Mouse (Mus musculus): ENCODE data around the gene Tbc1d9b.

The Tbc1d9b gene

DNA sequence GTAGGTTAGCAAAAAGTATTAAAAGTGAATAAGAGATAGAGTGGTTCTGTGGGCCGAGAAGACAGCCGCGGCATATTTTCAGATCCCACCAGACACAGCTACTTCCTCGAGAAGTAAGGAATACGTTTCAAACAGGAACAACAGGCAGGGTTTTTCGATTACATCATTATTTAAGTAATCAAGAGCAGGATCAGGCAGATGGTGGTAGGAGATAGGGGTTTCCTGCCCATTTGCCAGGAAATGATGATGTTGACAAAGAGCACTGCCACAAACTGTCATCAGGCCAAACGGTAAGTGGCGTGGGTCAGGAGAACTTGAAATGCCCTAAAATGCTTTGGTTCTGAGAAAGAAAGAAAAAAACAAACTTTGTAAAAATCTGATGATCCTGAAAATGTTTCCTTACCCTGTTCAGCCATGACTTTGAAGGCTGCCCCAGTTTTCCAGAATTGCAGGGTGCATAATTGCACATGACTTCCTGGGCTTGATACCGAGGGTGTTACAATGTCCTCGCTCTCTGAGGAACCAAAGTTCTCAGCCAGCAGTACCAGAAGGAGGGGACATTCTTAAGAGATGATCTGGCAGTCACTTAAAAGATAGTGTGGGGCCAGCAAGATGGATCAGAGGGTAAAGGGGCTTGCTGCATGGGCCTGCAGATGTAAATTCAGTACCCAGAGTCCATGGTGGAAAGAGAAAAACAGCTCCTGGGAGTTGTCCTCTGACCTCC lies 3.1 kb downstream of the Tbc1d9b start:
- DNase-seq (ENCODE audit: low read depth in 1 of 2, low spot score in 2 of 2) = no peak

DNA sequence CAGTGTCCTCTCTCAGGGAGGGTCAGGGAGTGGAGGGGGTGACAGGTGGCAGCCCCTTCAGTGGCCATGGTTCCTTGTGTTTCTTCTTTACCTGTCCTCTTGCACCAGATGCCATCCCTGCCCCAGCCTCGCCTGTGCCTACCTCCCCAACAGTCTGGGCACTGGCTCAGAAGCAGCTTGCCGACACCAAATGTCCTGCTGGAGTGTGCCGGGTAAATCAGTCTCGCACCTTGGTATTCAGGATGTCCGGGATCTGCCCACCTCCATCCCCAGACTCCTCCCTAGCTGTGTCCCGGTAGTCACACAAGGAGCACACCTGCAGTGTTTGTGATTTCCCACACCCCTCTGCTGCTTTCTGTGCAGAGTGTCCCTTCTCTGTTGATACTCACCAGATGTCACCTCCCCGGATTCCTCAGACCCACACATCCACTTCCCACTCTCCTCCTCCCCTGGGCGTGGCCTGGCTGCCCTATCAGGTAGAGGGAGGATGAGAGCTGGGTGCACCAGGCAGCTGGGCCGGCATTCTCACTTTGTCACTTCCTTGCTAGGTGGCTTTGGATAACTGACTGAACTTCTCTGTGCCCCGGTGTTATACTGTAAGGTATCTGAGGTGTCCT lies 7.1 kb downstream of the Tbc1d9b start:
- DNase-seq (ENCODE audit: low read depth in 1 of 2, low spot score in 2 of 2) = no peak

- DNase-seq (ENCODE audit: low read depth in 1 of 2, low spot score in 2 of 2) = no peak
Observed at GRCm38 (mm10) chr11:50139571-50139970, 8.4 kb downstream of the Tbc1d9b start.

DNA sequence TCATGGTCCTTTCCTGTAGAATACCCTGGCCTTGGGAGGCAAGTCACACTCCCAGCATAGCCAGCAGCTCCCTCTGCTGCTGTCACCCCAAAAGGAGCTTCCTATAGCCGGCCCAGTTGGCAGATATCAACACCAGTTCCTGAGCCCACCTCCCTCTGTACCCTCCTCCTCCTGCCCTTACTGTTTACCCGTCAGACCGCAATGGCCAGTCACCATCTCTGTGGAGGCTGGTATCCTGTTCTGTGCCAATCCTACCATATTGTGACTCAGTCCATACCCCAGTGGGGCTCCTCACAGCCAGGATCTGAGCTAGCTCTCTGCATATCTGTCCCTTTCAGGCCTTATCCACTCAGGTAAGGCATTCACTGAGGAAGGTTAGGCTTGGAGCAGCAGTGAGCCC lies 14.3 kb downstream of the Tbc1d9b start:
- no peak for DNase-seq (ENCODE audit: low read depth in 1 of 2, low spot score in 2 of 2)

DNA sequence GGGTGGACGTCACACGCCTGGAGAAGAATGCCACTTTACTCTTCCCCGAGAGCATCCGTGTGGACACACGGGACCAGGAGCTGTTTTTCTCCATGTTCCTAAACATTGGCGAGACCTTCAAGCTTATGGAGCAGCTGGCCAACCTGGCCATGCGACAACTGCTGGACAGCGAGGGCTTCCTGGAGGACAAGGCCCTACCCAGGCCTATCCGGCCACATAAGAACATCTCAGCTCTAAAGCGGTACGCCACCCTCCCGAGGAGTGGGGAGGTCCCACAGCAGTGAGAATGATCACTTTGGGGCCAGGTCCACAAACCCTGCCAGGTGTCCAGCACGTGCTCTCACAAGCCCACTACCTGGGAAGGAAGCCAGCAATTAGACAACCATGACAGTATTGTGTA lies 14.9 kb downstream of the Tbc1d9b start:
- no peak for DNase-seq (ENCODE audit: low read depth in 1 of 2, low spot score in 2 of 2)

GRCm38 (mm10) chr11:50147267-50147957 lies 16.2 kb downstream of the Tbc1d9b start:
- no peak for DNase-seq (ENCODE audit: low read depth in 1 of 2, low spot score in 2 of 2)

DNA sequence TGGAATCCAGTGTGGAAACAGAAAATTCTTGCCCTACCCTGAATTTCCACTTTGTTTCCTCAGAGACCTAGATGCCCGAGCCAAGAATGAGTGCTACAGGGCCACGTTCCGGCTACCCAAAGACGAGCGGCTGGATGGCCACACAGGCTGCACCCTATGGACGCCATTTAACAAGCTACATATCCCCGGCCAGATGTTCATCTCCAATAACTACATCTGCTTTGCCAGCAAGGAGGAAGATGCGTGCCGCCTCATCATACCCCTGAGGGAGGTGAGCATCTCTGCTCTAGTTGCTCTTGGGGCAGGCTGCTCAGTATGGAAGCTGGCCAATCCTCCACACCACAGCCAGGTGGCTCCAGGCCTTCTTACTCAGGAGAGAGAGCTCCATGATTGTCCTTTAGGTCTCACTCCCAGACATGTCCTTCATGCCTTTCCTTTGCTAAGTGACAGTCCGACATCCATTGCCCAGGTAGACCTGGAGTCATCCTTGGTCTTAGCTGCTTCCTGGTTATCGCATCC lies 16.8 kb downstream of the Tbc1d9b start:
- DNase-seq (ENCODE audit: low read depth in 1 of 2, low spot score in 2 of 2) = no peak

DNA sequence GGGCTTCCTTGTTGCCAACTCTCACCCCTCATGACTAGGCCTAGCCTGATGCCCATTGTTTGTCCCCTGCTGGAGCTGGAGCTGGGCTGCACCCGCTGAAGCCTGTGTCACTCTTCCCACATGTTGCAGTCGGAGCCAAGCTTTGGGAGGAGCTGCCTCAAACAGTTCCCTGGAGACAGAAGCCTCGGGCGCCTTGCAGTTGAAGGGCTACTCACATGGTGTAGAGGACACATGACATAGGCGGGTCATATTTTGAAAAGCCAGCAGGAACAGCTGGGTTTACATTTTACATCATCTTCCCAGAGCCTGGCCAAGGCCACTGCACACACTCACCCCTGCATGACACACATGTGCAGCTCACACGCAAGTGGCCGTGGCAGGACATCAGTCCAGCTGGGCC lies 18.0 kb downstream of the Tbc1d9b start:
- DNase-seq (ENCODE audit: low read depth in 1 of 2, low spot score in 2 of 2) = no peak

DNA sequence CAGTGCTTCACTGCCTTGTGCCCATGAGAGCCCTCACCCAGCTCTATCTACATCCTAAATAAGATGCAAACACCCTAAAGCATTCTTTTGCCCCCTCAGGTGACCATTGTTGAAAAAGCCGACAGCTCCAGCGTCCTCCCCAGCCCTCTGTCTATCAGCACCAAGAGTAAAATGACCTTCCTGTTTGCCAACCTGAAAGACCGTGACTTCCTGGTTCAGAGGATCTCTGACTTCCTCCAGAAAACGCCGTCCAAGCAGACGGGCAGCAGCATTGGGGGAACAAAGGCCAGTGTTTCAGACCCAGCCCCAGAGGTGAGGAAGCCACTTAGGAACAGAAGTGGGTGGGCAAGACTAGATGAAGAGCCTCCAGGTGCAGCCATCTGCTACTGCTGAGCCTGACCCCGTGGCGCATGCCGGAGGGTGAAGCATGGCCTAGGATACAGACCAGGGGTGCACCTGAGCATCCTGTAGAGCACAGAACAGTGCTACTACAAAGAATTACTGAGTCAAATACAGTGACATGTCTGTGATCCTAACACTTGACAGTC lies 18.5 kb downstream of the Tbc1d9b start:
- DNase-seq (ENCODE audit: low read depth in 1 of 2, low spot score in 2 of 2) = no peak

- DNase-seq (ENCODE audit: low read depth in 1 of 2, low spot score in 2 of 2) = no peak
Observed at GRCm38 (mm10) chr11:50151374-50151773, 20.2 kb downstream of the Tbc1d9b start.

DNA sequence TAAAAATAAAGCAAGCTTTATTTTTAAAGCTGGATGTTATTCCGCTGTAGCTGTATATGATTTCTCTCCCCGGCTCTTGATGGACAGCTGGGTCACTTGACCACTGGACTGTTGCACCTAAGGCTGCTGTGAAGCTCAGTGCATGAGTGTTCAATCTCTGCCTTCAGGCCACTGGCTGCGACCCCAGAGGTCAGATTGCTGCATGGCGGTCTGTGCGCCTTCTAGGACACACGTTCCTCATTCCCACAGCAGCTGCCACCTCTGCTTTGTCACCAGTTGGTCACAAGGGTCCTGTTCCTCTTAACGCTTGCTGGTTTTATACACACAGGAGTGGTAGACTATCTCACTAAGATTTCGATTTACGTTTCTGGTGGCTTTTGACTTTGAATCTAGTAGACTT lies 23.0 kb downstream of the Tbc1d9b start:
- no peak for DNase-seq (ENCODE audit: low read depth in 1 of 2, low spot score in 2 of 2)

DNA sequence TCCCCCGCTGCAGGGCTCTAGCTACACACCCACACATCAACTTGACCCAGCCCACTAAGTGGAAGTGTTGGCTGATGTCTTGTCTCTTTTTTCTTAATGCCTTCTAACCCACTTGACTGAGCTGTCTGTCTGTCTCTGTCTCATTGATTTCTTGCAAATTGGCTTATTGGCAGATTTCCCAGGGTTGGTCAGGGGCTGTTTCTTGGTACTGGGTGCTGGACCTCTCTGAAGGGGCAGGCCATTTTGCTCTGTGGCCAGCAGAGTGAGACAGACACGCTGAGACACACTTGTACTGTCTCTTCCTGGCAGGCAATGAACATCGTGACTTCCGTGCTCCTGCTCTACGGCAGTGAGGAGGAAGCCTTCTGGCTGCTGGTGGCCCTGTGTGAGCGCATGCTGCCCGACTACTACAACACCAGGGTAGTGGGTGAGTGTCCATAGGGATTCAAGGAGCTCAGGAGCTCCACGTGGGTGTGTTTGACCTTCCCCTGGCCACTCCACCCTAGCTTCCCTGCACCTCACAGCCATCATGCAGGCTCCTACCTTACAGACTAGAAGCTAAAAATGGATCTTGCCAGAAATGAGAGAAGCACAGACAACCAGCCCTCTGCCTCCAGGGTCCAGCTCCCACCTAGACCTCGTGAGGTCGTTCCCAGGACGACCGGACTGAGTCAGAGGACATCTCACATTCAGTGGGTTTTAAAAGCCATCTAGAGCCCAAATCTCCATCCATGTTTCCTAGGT lies 23.8 kb downstream of the Tbc1d9b start:
- DNase-seq (ENCODE audit: low read depth in 1 of 2, low spot score in 2 of 2) = no peak

- no peak for DNase-seq (ENCODE audit: low read depth in 1 of 2, low spot score in 2 of 2)
Observed at GRCm38 (mm10) chr11:50155785-50156184, 24.6 kb downstream of the Tbc1d9b start.

DNA sequence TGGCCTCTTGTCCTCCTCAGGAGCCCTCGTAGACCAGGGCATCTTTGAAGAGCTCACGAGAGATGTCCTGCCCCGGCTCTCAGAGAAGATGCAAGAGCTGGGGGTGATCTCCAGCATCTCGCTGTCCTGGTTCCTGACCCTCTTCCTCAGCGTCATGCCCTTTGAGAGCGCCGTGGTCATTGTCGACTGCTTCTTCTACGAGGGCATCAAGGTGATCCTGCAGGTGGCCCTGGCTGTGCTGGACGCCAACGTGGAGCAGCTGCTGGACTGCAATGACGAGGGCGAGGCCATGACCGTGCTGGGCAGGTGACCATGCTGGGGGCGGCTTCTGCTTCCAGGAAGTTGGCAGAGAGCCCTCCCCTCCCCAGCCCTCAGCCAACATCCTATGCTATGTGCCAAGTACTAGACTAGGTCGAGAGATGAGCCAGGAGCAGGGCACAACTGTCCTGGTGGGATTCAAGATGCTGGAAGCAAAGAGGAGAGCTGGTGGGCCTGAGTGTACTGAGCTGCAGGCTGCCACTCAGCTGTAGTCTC lies 25.6 kb downstream of the Tbc1d9b start:
- no peak for DNase-seq (ENCODE audit: low read depth in 1 of 2, low spot score in 2 of 2)

DNA sequence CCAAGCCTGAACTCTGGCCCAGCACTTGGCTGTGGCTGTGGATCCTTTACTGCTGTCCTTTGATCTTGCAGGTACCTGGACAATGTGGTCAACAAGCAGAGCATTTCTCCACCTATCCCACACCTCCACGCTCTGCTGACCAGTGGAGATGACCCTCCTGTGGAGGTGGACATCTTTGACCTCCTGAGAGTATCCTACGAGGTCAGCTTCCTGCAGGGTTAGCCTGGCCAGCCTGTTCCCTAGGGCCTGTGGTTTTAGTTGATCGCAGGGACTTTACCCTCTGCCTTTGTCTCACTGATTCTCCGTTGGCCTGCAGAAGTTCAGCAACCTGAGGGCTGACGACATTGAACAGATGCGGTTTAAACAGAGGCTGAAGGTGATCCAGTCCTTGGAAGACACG lies 27.1 kb downstream of the Tbc1d9b start:
- no peak for DNase-seq (ENCODE audit: low read depth in 1 of 2, low spot score in 2 of 2)

DNA sequence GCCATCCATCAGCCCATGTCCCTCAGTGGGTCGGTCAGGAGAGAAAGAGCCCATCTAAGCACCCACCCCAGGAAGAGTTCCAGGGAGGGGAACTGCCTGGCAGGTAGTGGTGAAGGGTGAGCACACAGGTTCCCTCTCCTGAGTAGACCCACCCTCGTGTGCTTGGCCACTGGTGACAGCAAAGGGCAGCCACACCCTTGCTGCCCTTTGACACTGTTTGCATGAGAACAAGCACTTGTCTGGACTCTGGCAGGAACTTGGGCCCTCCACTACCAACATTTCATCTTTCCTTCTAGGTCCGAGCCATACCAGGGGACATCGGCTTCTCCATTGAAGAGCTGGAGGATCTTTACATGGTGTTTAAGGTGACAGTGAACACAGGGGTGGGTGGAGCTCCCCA lies 28.2 kb downstream of the Tbc1d9b start:
- no peak for DNase-seq (ENCODE audit: low read depth in 1 of 2, low spot score in 2 of 2)

GRCm38 (mm10) chr11:50161578-50162304 lies 30.5 kb downstream of the Tbc1d9b start:
- DNase-seq (ENCODE audit: low read depth in 1 of 2, low spot score in 2 of 2) = peak; percentile 19 to 46

GRCm38 (mm10) chr11:50162338-50163050 lies 31.3 kb downstream of the Tbc1d9b start:
- DNase-seq (ENCODE audit: low read depth in 1 of 2, low spot score in 2 of 2) = no peak

DNA sequence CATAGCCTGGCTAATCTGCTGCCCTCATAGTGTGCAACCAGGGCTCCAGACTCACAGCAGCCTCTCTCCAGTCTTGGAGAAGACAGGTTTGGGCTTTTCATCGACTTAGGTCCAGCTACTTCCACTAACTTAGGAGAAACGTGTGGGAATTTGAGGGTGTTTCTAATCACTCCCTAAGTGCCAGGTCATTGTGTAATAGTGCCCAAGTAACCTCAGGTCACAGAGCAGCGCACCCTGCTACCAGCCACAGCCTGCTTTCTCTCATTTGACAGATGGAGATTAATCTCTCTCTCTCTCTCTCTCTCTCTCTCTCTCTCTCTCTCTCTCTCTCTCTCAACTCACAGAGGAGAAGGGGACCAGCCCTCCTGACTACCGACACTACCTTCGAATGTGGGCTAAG lies 37.2 kb downstream of the Tbc1d9b start:
- DNase-seq (ENCODE audit: low read depth in 1 of 2, low spot score in 2 of 2) = no peak
